In the genomic region with DNA sequence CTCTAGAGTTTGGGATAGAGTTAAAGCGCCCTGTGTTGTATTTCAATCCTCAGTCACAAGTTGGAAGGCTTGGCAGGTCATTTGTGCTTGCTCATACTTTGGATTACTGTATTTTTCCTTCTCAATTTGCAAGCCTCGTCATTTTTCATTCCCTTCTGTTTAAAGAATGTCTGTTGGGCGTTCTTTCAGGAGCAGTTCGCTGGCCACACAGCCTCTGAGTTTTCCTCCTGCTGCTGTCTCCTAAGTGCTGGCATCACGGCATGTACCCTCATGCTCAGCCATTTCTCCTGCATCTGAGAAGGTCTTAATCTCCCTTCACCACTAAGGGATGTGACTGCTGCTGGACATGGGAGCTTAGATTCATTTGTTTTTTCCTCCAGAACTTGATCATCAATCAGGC, we compare ENCODE assay signal across 23 mouse cellular contexts.
A peak's percentile ranks its signal among the peaks of the same experiment; 100 is the strongest.
DNase-seq lines count a peak whose midpoint lies in the region; ATAC-seq and TF ChIP-seq lines count a peak whose summit lies in the region.
"Had no signal": no experiment of that assay in that cellular context is flagged by ENCODE, and none has a peak within 500 bp of the region (broad histone marks: within the 10 kb centered on the region; RNA-seq: fewer than 3 reads in every experiment).

No protein-coding gene starts in this region.

- no peak overlapping the region for H3K27ac ChIP-seq in kidney, adult 2 months (ENCODE audit: insufficient read depth, low read depth, low read length)
- peak overlapping the region; percentile 15 for H3K27ac ChIP-seq in embryonic fibroblast, embryonic 13.5 days (ENCODE audit: insufficient read depth, low read length)
- no peak overlapping the region for H3K27ac ChIP-seq in neural tube, embryonic 15.5 days (replicated peaks)
- no peak overlapping the region for H3K27ac ChIP-seq in midbrain, embryonic 15.5 days
- H3K27ac ChIP-seq: forebrain, embryonic 10.5 days; heart, embryonic 15.5 days; hindbrain, embryonic 12.5 days; left cerebral cortex, adult 2 months; limb, embryonic 10.5 days had no signal

- 64% methylated on average over 5 of the region's 5 CpGs for WGBS in kidney, adult 2 months
- WGBS in neural tube, embryonic 15.5 days, result 85% methylated on average over 5 of the region's 5 CpGs
- 84% methylated on average over 5 of the region's 5 CpGs for WGBS in midbrain, embryonic 15.5 days

- no peaks in the 10 kb centered on the region for H3K4me1 ChIP-seq in kidney, adult 2 months (ENCODE audit: control insufficient read depth, insufficient read depth, low read length)
- H3K4me1 ChIP-seq in embryonic fibroblast, embryonic 13.5 days (ENCODE audit: control insufficient read depth, insufficient read depth, low read length), result no peaks in the 10 kb centered on the region
- no peaks in the 10 kb centered on the region for H3K4me1 ChIP-seq in neural tube, embryonic 15.5 days
- H3K4me1 ChIP-seq in midbrain, embryonic 15.5 days, result no peaks in the 10 kb centered on the region
- H3K4me1 ChIP-seq: forebrain, embryonic 10.5 days; heart, embryonic 15.5 days; hindbrain, embryonic 12.5 days; limb, embryonic 10.5 days; megakaryocyte, embryonic 14.5 days had no signal

- H3K4me2 ChIP-seq in neural tube, embryonic 15.5 days, result no peak overlapping the region
- no peak overlapping the region for H3K4me2 ChIP-seq in midbrain, embryonic 15.5 days
- H3K4me2 ChIP-seq: heart, embryonic 15.5 days; hindbrain, embryonic 12.5 days had no signal

- no peak overlapping the region for H3K9ac ChIP-seq in neural tube, embryonic 15.5 days (replicated peaks)
- no peak overlapping the region for H3K9ac ChIP-seq in midbrain, embryonic 15.5 days
- H3K9ac ChIP-seq: forebrain, postnatal 0 days; heart, embryonic 15.5 days; hindbrain, embryonic 12.5 days; liver, postnatal 0 days had no signal

- no peak overlapping the region for H3K4me3 ChIP-seq in kidney, adult 2 months (ENCODE audit: insufficient read depth, low read depth, low read length)
- H3K4me3 ChIP-seq in embryonic fibroblast, embryonic 13.5 days (ENCODE audit: insufficient read depth, low read length), result no peak overlapping the region
- no peak overlapping the region for H3K4me3 ChIP-seq in neural tube, embryonic 15.5 days (replicated peaks)
- H3K4me3 ChIP-seq in midbrain, embryonic 15.5 days, result no peak overlapping the region
- H3K4me3 ChIP-seq: forebrain, embryonic 10.5 days; heart, embryonic 15.5 days; hindbrain, embryonic 12.5 days; left cerebral cortex, adult 2 months; limb, embryonic 10.5 days; megakaryocyte, embryonic 14.5 days had no signal

- no peaks in the 10 kb centered on the region for H3K27me3 ChIP-seq in kidney, adult 2 months (replicated peaks; ENCODE audit: control insufficient read depth, insufficient read depth, low read length)
- H3K27me3 ChIP-seq in neural tube, embryonic 15.5 days (replicated peaks), result no peaks in the 10 kb centered on the region
- no peaks in the 10 kb centered on the region for H3K27me3 ChIP-seq in midbrain, embryonic 15.5 days (replicated peaks)
- H3K27me3 ChIP-seq: heart, embryonic 15.5 days; hindbrain, embryonic 12.5 days; megakaryocyte, embryonic 14.5 days had no signal

- H3K9me3 ChIP-seq in neural tube, embryonic 15.5 days (replicated peaks), result no peaks in the 10 kb centered on the region
- H3K9me3 ChIP-seq in midbrain, embryonic 15.5 days, result no peaks in the 10 kb centered on the region
- H3K9me3 ChIP-seq: forebrain, embryonic 10.5 days; heart, embryonic 15.5 days; hindbrain, embryonic 12.5 days; limb, embryonic 10.5 days; megakaryocyte, embryonic 14.5 days had no signal

- ATAC-seq in neural tube, embryonic 15.5 days (ENCODE audit: low FRiP score), result no peak
- no peak for ATAC-seq in midbrain, embryonic 15.5 days (replicated peaks)
- ATAC-seq: forebrain, postnatal 0 days; liver, postnatal 0 days had no signal

- no peak for TF ChIP-seq POLR2A in kidney, adult 2 months (IDR thresholded peaks at IDR 0.05; ENCODE audit: low read depth, low read length)
- TF ChIP-seq POLR2A in embryonic fibroblast, embryonic 13.5 days (IDR thresholded peaks at IDR 0.05; ENCODE audit: low read depth, low read length), result no peak

- no peaks in the 10 kb centered on the region for H3K36me3 ChIP-seq in kidney, adult 2 months (ENCODE audit: control insufficient read depth, insufficient read depth, low read length)
- no peaks in the 10 kb centered on the region for H3K36me3 ChIP-seq in neural tube, embryonic 15.5 days
- H3K36me3 ChIP-seq in midbrain, embryonic 15.5 days (replicated peaks), result no peaks in the 10 kb centered on the region
- H3K36me3 ChIP-seq: forebrain, embryonic 10.5 days; heart, embryonic 15.5 days; hindbrain, embryonic 12.5 days; limb, embryonic 10.5 days had no signal

- peak; percentile 12 for DNase-seq in kidney, adult 2 months
- no peak for DNase-seq in kidney, postnatal 4 days
- DNase-seq in NIH3T3 (ENCODE audit: low read depth), result peak; percentile 53
- DNase-seq in gastrocnemius, postnatal 25 days, result peak; percentile 54
- no peak for DNase-seq in c-Kit-positive CD71-positive TER-119-positive erythroid progenitor cells, embryonic 14.5 days (ENCODE audit: low spot score)
- DNase-seq: adrenal gland, postnatal 14 days; cerebellum, adult 11-12 months; cerebellum, postnatal 14 days; embryo, embryonic 11 days; forebrain, postnatal 0 days; kidney, adult 18-20 months; kidney, postnatal 25 days; liver, postnatal 0 days; thymus, postnatal 4 days had no signal

- no peak for TF ChIP-seq CTCF in kidney, adult 2 months (conservative IDR thresholded peaks at IDR 0.05; ENCODE audit: insufficient read depth, insufficient read length, low read depth, low read length)
- no peak for TF ChIP-seq CTCF in embryonic fibroblast, embryonic 13.5 days (IDR thresholded peaks at IDR 0.05; ENCODE audit: borderline replicate concordance, insufficient read depth, low read length)

Comparison
In these comparisons a context has a peak if more than half of its experiments do, and no peak if none do; other contexts are left out.
1. DNase-seq: peak in kidney, adult 2 months (single experiment), NIH3T3 (single experiment) and gastrocnemius, postnatal 25 days (single experiment); none in kidney, postnatal 4 days (0 of 2) and c-Kit-positive CD71-positive TER-119-positive erythroid progenitor cells, embryonic 14.5 days (single experiment).